Mouse (Mus musculus): ENCODE measurements around the gene Gucy1a1. TPM values are rescaled to one million over a fixed set of nuclear protein-coding genes. Genes with fewer than 3 reads are reported as not detected.
A peak's percentile ranks its signal among the peaks of the same experiment; 100 is the strongest.
"Not testable (repeated sequence)": the region's sequence is repeated elsewhere in the genome, so short reads cannot be mapped to it uniquely, and the experiment has no call there.

The Gucy1a1 gene
- 0.17 TPM in 1 of 2 replicates, not detected in the other for total RNA-seq (2015)
- 4.1 TPM in 1 of 2 replicates, not detected in the other for total RNA-seq (2017)

GRCm38 (mm10) chr3:82145126-82145901 lies at the start of gene Gucy1a1:
Gene Gucy1a1, minus strand, starts transcription at chr3:82145789.
- ATAC-seq (replicated peaks; ENCODE audit: poor library complexity) = peak; percentile 66

DNA sequence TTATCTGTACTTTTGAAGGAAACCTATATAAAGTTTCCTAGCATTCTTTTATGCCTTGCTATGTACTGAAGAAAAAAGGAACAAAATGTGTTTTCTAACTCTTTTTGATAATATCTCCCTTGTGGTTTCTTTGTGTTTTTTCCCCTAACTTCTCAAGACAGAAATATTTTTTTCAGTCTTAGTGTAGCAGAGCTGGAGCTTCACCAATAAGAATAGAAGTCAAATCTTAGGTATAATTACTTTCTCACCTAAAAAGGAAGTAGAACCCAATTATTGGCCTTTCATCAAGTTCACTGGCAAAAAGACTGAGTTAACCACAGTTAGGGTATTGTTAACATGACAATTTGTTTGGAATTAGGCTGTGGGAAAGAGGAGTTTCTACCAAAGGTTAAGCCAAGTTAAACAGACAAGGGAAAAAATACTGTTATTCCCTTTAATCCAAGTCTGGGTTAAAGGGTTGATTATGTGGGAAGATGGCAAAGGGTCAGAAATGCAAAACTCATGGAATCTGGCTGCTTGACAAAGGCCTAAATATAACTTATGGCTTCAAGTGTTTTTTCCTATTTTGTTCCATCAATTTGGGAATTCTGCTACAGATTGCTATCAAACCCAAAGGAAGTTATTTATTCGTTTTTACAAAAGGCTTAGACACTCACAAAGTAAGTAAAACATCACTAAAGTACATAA lies 46.1 kb upstream of the Gucy1a1 start:
- ATAC-seq (replicated peaks; ENCODE audit: poor library complexity) = no peak

- no peak for ATAC-seq (replicated peaks; ENCODE audit: poor library complexity)
Measured at GRCm38 (mm10) chr3:82185626-82186025, 40.0 kb upstream of the Gucy1a1 start.

- ATAC-seq (replicated peaks; ENCODE audit: poor library complexity) = no peak
Measured at GRCm38 (mm10) chr3:82181500-82181899, 35.9 kb upstream of the Gucy1a1 start.

GRCm38 (mm10) chr3:82180253-82180652 lies 34.7 kb upstream of the Gucy1a1 start:
- no peak for ATAC-seq (replicated peaks; ENCODE audit: poor library complexity)

DNA sequence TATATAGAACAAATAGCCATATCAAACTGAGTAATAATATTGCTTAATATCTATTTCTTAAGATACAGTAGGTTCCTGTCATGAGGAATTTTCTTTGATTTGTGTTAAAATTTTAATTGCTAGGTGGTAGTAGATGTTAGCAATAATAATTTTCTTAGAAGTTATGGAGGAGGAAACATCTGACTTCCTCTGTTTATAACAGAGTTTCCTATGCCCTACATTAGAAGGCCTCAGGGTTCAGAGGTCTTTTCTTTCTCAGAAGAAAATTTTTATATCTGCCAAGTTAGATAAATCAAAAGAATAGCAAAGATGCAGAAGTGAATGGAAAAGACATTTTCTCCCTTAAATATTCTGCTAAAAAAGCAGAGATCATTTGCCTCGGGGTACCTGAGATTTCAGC lies 29.9 kb upstream of the Gucy1a1 start:
- ATAC-seq (replicated peaks; ENCODE audit: poor library complexity) = no peak

- no peak for ATAC-seq (replicated peaks; ENCODE audit: poor library complexity)
Measured at GRCm38 (mm10) chr3:82167064-82167463, 21.5 kb upstream of the Gucy1a1 start.

DNA sequence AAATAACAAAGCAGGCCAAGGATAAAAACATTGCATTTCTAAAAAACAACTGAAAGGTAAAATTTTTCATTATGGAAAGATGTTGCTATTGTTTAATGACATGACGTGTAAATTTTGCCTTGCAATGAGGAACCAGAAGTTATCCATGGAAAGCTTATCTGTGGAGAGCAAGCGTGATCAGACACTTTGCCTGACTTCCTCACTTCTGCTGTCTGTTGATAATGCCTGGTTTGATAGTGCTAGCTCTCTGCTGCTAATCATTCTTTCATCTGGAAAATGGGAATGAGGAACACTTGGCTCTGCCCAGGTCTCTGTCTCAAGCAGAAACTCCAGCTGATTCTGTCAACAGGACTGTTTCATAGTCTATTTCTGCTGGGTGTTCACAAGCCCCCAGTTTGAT lies 20.3 kb upstream of the Gucy1a1 start:
- no peak; the same call in 1 of the 2 replicates for ATAC-seq (replicated peaks; ENCODE audit: poor library complexity)

- ATAC-seq (replicated peaks; ENCODE audit: poor library complexity) = not testable (repeated sequence)
Measured at GRCm38 (mm10) chr3:82162992-82163391, 17.4 kb upstream of the Gucy1a1 start.

GRCm38 (mm10) chr3:82145978-82146377 lies 389 bp upstream of the Gucy1a1 start:
- no peak for ATAC-seq (replicated peaks; ENCODE audit: poor library complexity)

- ATAC-seq (replicated peaks; ENCODE audit: poor library complexity) = no peak; the same call in 1 of the 2 replicates
Measured at GRCm38 (mm10) chr3:82144725-82145125, 864 bp downstream of the Gucy1a1 start.

DNA sequence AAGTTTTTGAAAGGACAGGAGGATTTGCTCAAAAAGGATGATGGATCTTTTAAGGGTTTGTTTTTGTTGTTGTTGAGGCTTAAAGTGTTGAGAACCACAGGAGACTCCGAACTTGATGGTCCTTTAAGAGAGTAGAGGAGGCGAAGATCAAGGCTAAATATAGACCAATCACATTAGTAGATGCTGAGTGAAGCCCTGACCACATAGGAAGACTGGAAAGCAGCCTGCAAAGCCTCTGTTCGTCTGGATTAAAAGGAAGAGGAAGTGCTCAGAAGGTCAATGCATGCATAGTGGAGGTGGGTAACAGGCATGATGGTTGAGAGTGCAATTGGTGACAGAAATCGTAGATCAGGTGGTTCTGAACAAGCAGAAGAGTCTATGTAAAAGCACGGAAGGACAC lies 4.8 kb downstream of the Gucy1a1 start:
- peak; percentile 64 for ATAC-seq (replicated peaks; ENCODE audit: poor library complexity)

GRCm38 (mm10) chr3:82138002-82138667 lies 7.5 kb downstream of the Gucy1a1 start:
- no peak for ATAC-seq (replicated peaks; ENCODE audit: poor library complexity)

- ATAC-seq (replicated peaks; ENCODE audit: poor library complexity) = no peak
Measured at GRCm38 (mm10) chr3:82135483-82135882, 10.1 kb downstream of the Gucy1a1 start.

- ATAC-seq (replicated peaks; ENCODE audit: poor library complexity) = no peak
Measured at GRCm38 (mm10) chr3:82129258-82129657, 16.3 kb downstream of the Gucy1a1 start.

DNA sequence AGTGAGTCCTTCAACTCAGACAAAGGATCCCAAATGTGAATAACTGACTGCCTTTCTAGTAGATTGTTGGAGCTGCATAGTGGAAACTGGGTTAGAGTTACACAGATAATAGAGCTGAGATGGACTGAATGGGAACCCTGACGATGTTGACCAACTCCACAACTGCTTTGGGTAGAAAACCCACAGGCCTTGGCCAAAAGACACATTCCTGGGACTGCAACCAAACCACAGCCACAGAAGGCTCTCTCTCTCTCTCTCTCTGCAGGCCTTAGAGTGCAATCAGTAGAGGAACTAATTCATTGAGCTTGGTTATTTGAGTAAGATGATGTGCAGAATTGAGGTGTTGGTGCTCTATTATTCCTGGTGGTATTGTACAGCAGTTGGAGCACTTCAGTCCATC lies 21.0 kb downstream of the Gucy1a1 start:
- ATAC-seq (replicated peaks; ENCODE audit: poor library complexity) = peak; percentile 39; the same call in 1 of the 2 replicates

- ATAC-seq (replicated peaks; ENCODE audit: poor library complexity) = no peak
Measured at GRCm38 (mm10) chr3:82118916-82119315, 26.7 kb downstream of the Gucy1a1 start.

DNA sequence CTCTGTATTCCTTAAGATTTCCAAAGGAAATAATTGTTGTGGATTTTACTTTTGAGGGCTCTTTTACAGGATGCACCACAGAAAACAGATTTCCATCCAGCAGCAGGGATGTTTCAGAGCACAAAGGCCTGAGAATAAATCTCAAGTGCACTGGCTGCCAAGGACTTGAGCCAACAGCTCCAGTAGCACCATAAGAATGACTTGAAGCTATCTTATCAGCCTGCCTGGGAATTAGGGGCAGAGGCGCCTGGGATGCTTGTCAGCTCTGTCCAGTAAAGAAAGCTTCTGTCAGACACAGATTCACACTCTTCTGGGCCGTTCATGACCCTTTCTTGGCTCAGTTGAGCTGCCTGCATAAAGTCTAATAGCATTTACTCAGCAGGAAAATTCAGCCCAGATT lies 33.1 kb downstream of the Gucy1a1 start:
- no peak for ATAC-seq (replicated peaks; ENCODE audit: poor library complexity)

- ATAC-seq (replicated peaks; ENCODE audit: poor library complexity) = no peak
Measured at GRCm38 (mm10) chr3:82111986-82112385, 33.6 kb downstream of the Gucy1a1 start.

DNA sequence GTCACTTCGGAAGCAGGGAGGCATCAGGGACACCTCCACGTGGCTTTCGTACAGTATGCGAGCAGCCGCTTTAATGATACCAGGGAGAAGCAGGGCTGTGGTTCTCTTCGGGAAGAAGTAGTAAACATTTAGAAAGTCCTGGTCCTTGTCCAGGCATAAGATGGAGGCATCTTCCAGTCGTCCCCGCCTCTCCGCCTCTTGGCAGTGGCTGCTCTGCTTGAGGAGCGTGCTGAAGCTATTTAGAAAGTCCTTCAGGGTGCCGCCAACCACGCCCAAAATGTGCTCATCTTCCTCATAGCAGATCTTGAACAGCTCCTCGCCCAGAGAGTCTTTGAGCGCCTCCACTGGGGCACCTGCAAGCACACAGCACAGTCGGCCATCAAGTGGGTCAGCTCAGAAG lies 36.6 kb downstream of the Gucy1a1 start:
- no peak for ATAC-seq (replicated peaks; ENCODE audit: poor library complexity)

GRCm38 (mm10) chr3:82104229-82104628 lies 41.4 kb downstream of the Gucy1a1 start:
- no peak for ATAC-seq (replicated peaks; ENCODE audit: poor library complexity)

DNA sequence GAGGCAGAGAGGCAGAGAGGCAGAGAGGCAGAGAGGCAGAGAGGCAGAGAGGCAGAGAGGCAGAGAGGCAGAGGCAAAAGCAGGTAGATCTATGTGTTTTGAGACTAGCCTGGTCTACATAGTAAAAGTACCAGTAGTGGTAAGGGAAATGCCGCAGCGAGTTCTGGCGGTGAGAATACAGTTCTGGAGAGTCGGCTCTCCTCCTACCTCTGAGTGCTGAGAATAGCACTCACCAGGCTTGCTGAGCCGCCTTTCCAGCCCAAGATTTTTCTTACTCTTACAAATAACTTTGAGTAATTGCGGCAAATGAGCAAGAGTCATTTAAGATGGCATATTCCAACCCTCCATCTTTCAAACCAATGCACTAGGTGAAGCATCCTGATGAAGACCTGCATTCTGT lies 46.5 kb downstream of the Gucy1a1 start:
- ATAC-seq (replicated peaks; ENCODE audit: poor library complexity) = no peak

Data from megakaryocyte progenitor cell, adult 5-6 weeks (primary cell).